Mouse (Mus musculus): ENCODE measurements around the gene Ptchd1. TPM values are rescaled to one million over a fixed set of nuclear protein-coding genes. Genes with fewer than 3 reads are reported as not detected.

Gene Ptchd1
- total RNA-seq, 1 experiment = 0.67 TPM

- DNase-seq (ENCODE audit: low read depth, low spot score) = no peak
- in situ Hi-C loops (cut with MboI; ENCODE audit: low sequenced_read_pairs in 2 of 2, unreplicated experiment in 2 of 2) = no loop called here
- Histone ChIP-seq H3K36me3 (ENCODE audit: control insufficient read depth, insufficient read depth, low read length, poor library complexity, severe bottlenecking) (no peaks in the 10 kb centered on the region), H3K27ac (ENCODE audit: insufficient read depth, low read depth, low read length, poor library complexity, severe bottlenecking) (no peak overlapping the region), H3K4me3 (ENCODE audit: insufficient read depth in 1 of 2, low read depth in 1 of 2, low read length in 2 of 2, poor library complexity in 1 of 2, severe bottlenecking in 1 of 2) (no peak overlapping the region), H3K9me3 (ENCODE audit: control insufficient read depth, insufficient read depth, low read depth, low read length) (no peaks in the 10 kb centered on the region), H3K9ac (ENCODE audit: insufficient read depth, low read depth, low read length, poor library complexity, severe bottlenecking) (no peak overlapping the region), H3K4me1 (ENCODE audit: control insufficient read depth in 2 of 2, insufficient read depth in 2 of 2, low read length in 2 of 2, poor library complexity in 1 of 2) (no peaks in the 10 kb centered on the region)
- TF ChIP-seq CHD2 (IDR thresholded peaks at IDR 0.05; ENCODE audit: low read depth, low read length) (no peak), MAFK (IDR thresholded peaks at IDR 0.05; ENCODE audit: insufficient read depth, low read depth, low read length) (no peak), ZC3H11A (IDR thresholded peaks at IDR 0.05; ENCODE audit: borderline replicate concordance, low read depth, low read length) (no peak), ZNF384 (IDR thresholded peaks at IDR 0.05; ENCODE audit: low read depth, low read length) (no peak), HCFC1 (IDR thresholded peaks at IDR 0.05; ENCODE audit: borderline replicate concordance, insufficient read depth, low read length) (no peak)
These were observed 32.1 kb downstream of the Ptchd1 start for GRCm38 (mm10) chrX:155591490-155591889.

GRCm38 (mm10) chrX:155584586-155584985, 39.0 kb downstream of the Ptchd1 start:
- no peak for TF ChIP-seq ZNF384 (IDR thresholded peaks at IDR 0.05; ENCODE audit: low read depth, low read length)
- TF ChIP-seq CHD2 (IDR thresholded peaks at IDR 0.05; ENCODE audit: low read depth, low read length) = no peak
- no peak for TF ChIP-seq HCFC1 (IDR thresholded peaks at IDR 0.05; ENCODE audit: borderline replicate concordance, insufficient read depth, low read length)
- no peak for TF ChIP-seq ZC3H11A (IDR thresholded peaks at IDR 0.05; ENCODE audit: borderline replicate concordance, low read depth, low read length)
- TF ChIP-seq MAFK (IDR thresholded peaks at IDR 0.05; ENCODE audit: insufficient read depth, low read depth, low read length) = no peak
- H3K27ac ChIP-seq (ENCODE audit: insufficient read depth, low read depth, low read length, poor library complexity, severe bottlenecking) = no peak overlapping the region
- no peak for DNase-seq (ENCODE audit: low read depth, low spot score)
- in situ Hi-C loops (cut with MboI; ENCODE audit: low sequenced_read_pairs in 2 of 2, unreplicated experiment in 2 of 2) = no loop called here
- H3K4me3 ChIP-seq (ENCODE audit: insufficient read depth in 1 of 2, low read depth in 1 of 2, low read length in 2 of 2, poor library complexity in 1 of 2, severe bottlenecking in 1 of 2) = no peak overlapping the region
- H3K36me3 ChIP-seq (ENCODE audit: control insufficient read depth, insufficient read depth, low read length, poor library complexity, severe bottlenecking) = no peaks in the 10 kb centered on the region
- no peak overlapping the region for H3K9ac ChIP-seq (ENCODE audit: insufficient read depth, low read depth, low read length, poor library complexity, severe bottlenecking)
- no peaks in the 10 kb centered on the region for H3K4me1 ChIP-seq (ENCODE audit: control insufficient read depth in 2 of 2, insufficient read depth in 2 of 2, low read length in 2 of 2, poor library complexity in 1 of 2)
- no peaks in the 10 kb centered on the region for H3K9me3 ChIP-seq (ENCODE audit: control insufficient read depth, insufficient read depth, low read depth, low read length)

DNA sequence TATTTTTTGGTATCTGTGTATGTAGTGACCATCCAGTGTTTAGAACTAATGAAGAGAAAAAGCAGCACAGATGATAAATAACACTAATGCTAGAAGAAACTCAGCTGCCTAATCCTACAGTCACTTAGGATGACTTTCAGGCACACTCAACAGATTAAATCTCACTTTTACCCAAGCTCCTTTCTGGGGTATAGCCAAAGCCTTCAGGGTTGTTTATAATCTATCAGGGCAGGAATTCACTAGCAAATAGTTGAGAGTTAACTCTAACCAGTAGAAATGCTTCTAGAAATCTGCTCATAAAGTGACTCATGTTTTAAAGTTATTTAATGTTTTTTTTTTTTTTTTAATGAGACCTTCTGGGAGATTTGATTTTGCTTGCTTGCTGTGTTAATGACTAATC, 43.8 kb downstream of the Ptchd1 start:
- Histone ChIP-seq H3K4me3 (ENCODE audit: insufficient read depth in 1 of 2, low read depth in 1 of 2, low read length in 2 of 2, poor library complexity in 1 of 2, severe bottlenecking in 1 of 2) (no peak overlapping the region), H3K9me3 (ENCODE audit: control insufficient read depth, insufficient read depth, low read depth, low read length) (no peaks in the 10 kb centered on the region), H3K9ac (ENCODE audit: insufficient read depth, low read depth, low read length, poor library complexity, severe bottlenecking) (no peak overlapping the region), H3K36me3 (ENCODE audit: control insufficient read depth, insufficient read depth, low read length, poor library complexity, severe bottlenecking) (no peaks in the 10 kb centered on the region), H3K4me1 (ENCODE audit: control insufficient read depth in 2 of 2, insufficient read depth in 2 of 2, low read length in 2 of 2, poor library complexity in 1 of 2) (no peaks in the 10 kb centered on the region), H3K27ac (ENCODE audit: insufficient read depth, low read depth, low read length, poor library complexity, severe bottlenecking) (no peak overlapping the region)
- TF ChIP-seq MAFK (IDR thresholded peaks at IDR 0.05; ENCODE audit: insufficient read depth, low read depth, low read length) (no peak), HCFC1 (IDR thresholded peaks at IDR 0.05; ENCODE audit: borderline replicate concordance, insufficient read depth, low read length) (no peak), ZNF384 (IDR thresholded peaks at IDR 0.05; ENCODE audit: low read depth, low read length) (no peak), CHD2 (IDR thresholded peaks at IDR 0.05; ENCODE audit: low read depth, low read length) (no peak), ZC3H11A (IDR thresholded peaks at IDR 0.05; ENCODE audit: borderline replicate concordance, low read depth, low read length) (no peak)
- in situ Hi-C loops (cut with MboI; ENCODE audit: low sequenced_read_pairs in 2 of 2, unreplicated experiment in 2 of 2) = no loop called here
- DNase-seq (ENCODE audit: low read depth, low spot score) = no peak

- Histone ChIP-seq H3K9ac (ENCODE audit: insufficient read depth, low read depth, low read length, poor library complexity, severe bottlenecking) (no peak overlapping the region), H3K27ac (ENCODE audit: insufficient read depth, low read depth, low read length, poor library complexity, severe bottlenecking) (no peak overlapping the region), H3K4me1 (ENCODE audit: control insufficient read depth in 2 of 2, insufficient read depth in 2 of 2, low read length in 2 of 2, poor library complexity in 1 of 2) (no peaks in the 10 kb centered on the region), H3K4me3 (ENCODE audit: insufficient read depth in 1 of 2, low read depth in 1 of 2, low read length in 2 of 2, poor library complexity in 1 of 2, severe bottlenecking in 1 of 2) (no peak overlapping the region), H3K36me3 (ENCODE audit: control insufficient read depth, insufficient read depth, low read length, poor library complexity, severe bottlenecking) (no peaks in the 10 kb centered on the region), H3K9me3 (ENCODE audit: control insufficient read depth, insufficient read depth, low read depth, low read length) (no peaks in the 10 kb centered on the region)
- no peak for DNase-seq (ENCODE audit: low read depth, low spot score)
- no peak for TF ChIP-seq CHD2 (IDR thresholded peaks at IDR 0.05; ENCODE audit: low read depth, low read length)
- no peak for TF ChIP-seq ZC3H11A (IDR thresholded peaks at IDR 0.05; ENCODE audit: borderline replicate concordance, low read depth, low read length)
- TF ChIP-seq ZNF384 (IDR thresholded peaks at IDR 0.05; ENCODE audit: low read depth, low read length) = no peak
- no peak for TF ChIP-seq MAFK (IDR thresholded peaks at IDR 0.05; ENCODE audit: insufficient read depth, low read depth, low read length)
- no peak for TF ChIP-seq HCFC1 (IDR thresholded peaks at IDR 0.05; ENCODE audit: borderline replicate concordance, insufficient read depth, low read length)
- in situ Hi-C loops (cut with MboI; ENCODE audit: low sequenced_read_pairs in 2 of 2, unreplicated experiment in 2 of 2) = no loop called here
These were observed 51.2 kb downstream of the Ptchd1 start for GRCm38 (mm10) chrX:155572396-155572795.

DNA sequence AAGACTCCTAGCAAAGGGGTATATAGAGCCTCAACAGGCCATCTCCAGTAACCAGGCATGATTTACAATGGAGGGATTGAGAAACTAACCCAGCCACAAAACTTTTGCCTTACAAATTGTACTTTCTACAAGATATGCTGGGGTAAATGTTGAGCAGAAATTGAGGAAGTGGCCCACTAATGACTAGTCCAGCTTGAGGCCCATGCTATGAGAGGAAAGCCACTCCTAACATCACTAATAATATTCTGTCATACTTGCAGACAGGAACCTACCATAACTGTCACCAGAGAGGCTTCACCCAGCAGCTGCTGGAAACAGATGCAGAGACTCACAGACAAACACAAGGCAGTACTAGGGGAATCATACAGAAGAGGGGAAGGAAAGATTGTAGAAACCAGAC, 79.8 kb downstream of the Ptchd1 start:
- no peaks in the 10 kb centered on the region for H3K9me3 ChIP-seq (ENCODE audit: control insufficient read depth, insufficient read depth, low read depth, low read length)
- no peak for TF ChIP-seq CHD2 (IDR thresholded peaks at IDR 0.05; ENCODE audit: low read depth, low read length)
- no peak for TF ChIP-seq MAFK (IDR thresholded peaks at IDR 0.05; ENCODE audit: insufficient read depth, low read depth, low read length)
- no peak for TF ChIP-seq HCFC1 (IDR thresholded peaks at IDR 0.05; ENCODE audit: borderline replicate concordance, insufficient read depth, low read length)
- TF ChIP-seq ZC3H11A (IDR thresholded peaks at IDR 0.05; ENCODE audit: borderline replicate concordance, low read depth, low read length) = no peak
- TF ChIP-seq ZNF384 (IDR thresholded peaks at IDR 0.05; ENCODE audit: low read depth, low read length) = no peak
- H3K27ac ChIP-seq (ENCODE audit: insufficient read depth, low read depth, low read length, poor library complexity, severe bottlenecking) = no peak overlapping the region
- no peak for DNase-seq (ENCODE audit: low read depth, low spot score)
- no peak overlapping the region for H3K9ac ChIP-seq (ENCODE audit: insufficient read depth, low read depth, low read length, poor library complexity, severe bottlenecking)
- no peaks in the 10 kb centered on the region for H3K4me1 ChIP-seq (ENCODE audit: control insufficient read depth in 2 of 2, insufficient read depth in 2 of 2, low read length in 2 of 2, poor library complexity in 1 of 2)
- in situ Hi-C loops (cut with MboI; ENCODE audit: low sequenced_read_pairs in 2 of 2, unreplicated experiment in 2 of 2) = no loop called here
- no peak overlapping the region for H3K4me3 ChIP-seq (ENCODE audit: insufficient read depth in 1 of 2, low read depth in 1 of 2, low read length in 2 of 2, poor library complexity in 1 of 2, severe bottlenecking in 1 of 2)
- no peaks in the 10 kb centered on the region for H3K36me3 ChIP-seq (ENCODE audit: control insufficient read depth, insufficient read depth, low read length, poor library complexity, severe bottlenecking)

Other genes starting within 250 kb of the Ptchd1 start
- gene Gm15155, start 927 bp upstream of the Ptchd1 start, total RNA-seq (2012; rRNA removed) = not detected in 2 replicates